Mouse (Mus musculus) lung, embryonic 14.5 days (tissue): ENCODE results near the gene Zfp827. TPM values are rescaled to one million over a fixed set of nuclear protein-coding genes. Genes with fewer than 3 reads are reported as not detected.

ENCODE experiments used
- ATAC-seq: fragments of 200-750 bp; cut with Nextera tagmentation; 2 replicates; pipeline ENCODE4 v1.8.0; 2017; ENCODE audit warnings: mild to moderate bottlenecking, moderate TSS enrichment, moderate library complexity; ENCODE audit not compliant: insufficient read depth
- DNase-seq: peaks from one replicate; pipeline ENCODE4 v3.0.0-alpha.2; 2015
- H3K27ac ChIP-seq: fragments of 300-500 bp; sonication (generic); 2 replicates; pipeline ENCODE4 v1.5.1; 2014; ENCODE audit warnings: low read depth, mild to moderate bottlenecking, moderate library complexity
- H3K27me3 ChIP-seq: fragments of 300-500 bp; sonication (generic); 2 replicates; pipeline ENCODE4 v1.6.1; 2014; ENCODE audit warnings: low read length, control low read depth; ENCODE audit not compliant: insufficient read depth
- H3K36me3 ChIP-seq: fragments of 300-500 bp; sonication (generic); 2 replicates; pipeline ENCODE4 v1.6.1; 2014; ENCODE audit warnings: control low read depth; ENCODE audit not compliant: insufficient read depth
- H3K4me1 ChIP-seq: fragments of 300-500 bp; sonication (generic); 2 replicates; pipeline ENCODE4 v1.6.1; 2014; ENCODE audit warnings: antibody characterized with exemption, control low read depth; ENCODE audit not compliant: insufficient read depth
- H3K4me2 ChIP-seq: fragments of 300-500 bp; sonication (generic); 2 replicates; pipeline ENCODE4 v1.6.1; 2014; ENCODE audit warnings: mild to moderate bottlenecking
- H3K4me3 ChIP-seq: fragments of 300-500 bp; sonication (generic); 2 replicates; pipeline ENCODE4 v1.5.1; 2014; ENCODE audit warnings: low read depth, low read length
- H3K9ac ChIP-seq: fragments of 300-500 bp; sonication (generic); 2 replicates; pipeline ENCODE4 v1.6.1; 2014
- H3K9me3 ChIP-seq: fragments of 300-500 bp; sonication (generic); 2 replicates; pipeline ENCODE4 v1.6.1; 2016; ENCODE audit warnings: low read depth, low read length, control low read depth
- CTCF ChIP-seq: IDR thresholded peaks from 2 replicates; pipeline ENCODE4 v1.5.1; 2016; ENCODE audit warnings: antibody characterized with exemption, low read depth
- WGBS: fragments of 180-500 bp; shearing (Covaris S2); extraction: QIAGEN DNeasy Blood & Tissue Kit; methylation state at CpG from one replicate; pipeline ENCODE4 v1.1.7; 2014; 5-methylcytosine and 5-hydroxymethylcytosine counted together
- polyA plus RNA-seq: library from polyadenylated mRNA; unstranded; fragments of >200 nt; fragmentation: Nextera tagmentation; extraction: Ambion mirVana; gene quantifications from 2 replicates; pipeline ENCODE4 v1.2.1, GENCODE M21; 2014

Gene Zfp827
- polyA plus RNA-seq, 1 experiment from 2014 or later, result 9.5 TPM

GRCm38 (mm10) chr8:79148799-79149198 lies 120.6 kb downstream of the Zfp827 start:
- Histone ChIP-seq H3K27me3 (no peaks in the 10 kb centered on the region), H3K4me2 (no peak overlapping the region), H3K9me3 (no peaks in the 10 kb centered on the region), H3K36me3 (peaks cover 19% of the 10 kb centered on the region), H3K27ac (no peak overlapping the region), H3K9ac (no peak overlapping the region), H3K4me1 (no peaks in the 10 kb centered on the region), H3K4me3 (no peak overlapping the region)
- no peak for TF ChIP-seq CTCF
- no peak for ATAC-seq
- 82% methylated on average over 10 of the region's 10 CpGs for WGBS
- DNase-seq, result no peak

GRCm38 (mm10) chr8:79149880-79150279 lies 121.6 kb downstream of the Zfp827 start:
- Histone ChIP-seq H3K9me3 (no peaks in the 10 kb centered on the region), H3K36me3 (peaks cover 23% of the 10 kb centered on the region), H3K27ac (no peak overlapping the region), H3K4me1 (no peaks in the 10 kb centered on the region), H3K4me2 (no peak overlapping the region), H3K9ac (no peak overlapping the region), H3K27me3 (no peaks in the 10 kb centered on the region), H3K4me3 (no peak overlapping the region)
- ATAC-seq (no peak), DNase-seq (no peak)
- WGBS, result 91% methylated on average over 10 of the region's 10 CpGs
- TF ChIP-seq CTCF, result no peak

GRCm38 (mm10) chr8:79150544-79151192 lies 122.4 kb downstream of the Zfp827 start:
- WGBS, result 72% methylated on average over 11 of the region's 11 CpGs
- H3K4me1 ChIP-seq, result no peaks in the 10 kb centered on the region
- H3K27ac ChIP-seq, result no peak overlapping the region
- no peak overlapping the region for H3K9ac ChIP-seq
- H3K4me3 ChIP-seq, result no peak overlapping the region
- DNase-seq (no peak), ATAC-seq (no peak)
- H3K27me3 ChIP-seq, result no peaks in the 10 kb centered on the region
- no peak for TF ChIP-seq CTCF
- H3K9me3 ChIP-seq, result no peaks in the 10 kb centered on the region
- H3K4me2 ChIP-seq, result no peak overlapping the region
- H3K36me3 ChIP-seq, result peaks cover 17% of the 10 kb centered on the region; the same call in 1 of the 2 replicates

DNA sequence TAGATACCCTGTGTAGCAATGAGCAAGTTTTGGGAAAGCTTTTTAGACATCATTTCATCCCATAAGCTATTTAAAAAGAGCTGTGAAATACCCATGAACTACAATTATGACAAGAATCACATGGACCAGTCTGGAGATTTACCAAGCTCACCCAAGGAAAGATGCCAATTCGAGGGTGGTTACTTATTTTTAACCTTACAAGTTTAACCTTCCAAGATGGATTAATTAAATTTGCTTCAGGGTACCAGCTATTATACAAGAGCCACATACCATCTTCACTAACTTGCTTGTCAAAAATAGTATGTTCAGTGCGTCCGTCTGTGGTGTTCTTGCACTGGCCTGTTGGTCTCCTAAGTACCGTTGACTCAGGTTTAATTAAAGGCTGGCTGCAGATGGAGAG lies 123.4 kb downstream of the Zfp827 start:
- no peak overlapping the region for H3K9ac ChIP-seq
- H3K4me2 ChIP-seq, result no peak overlapping the region
- DNase-seq (no peak), ATAC-seq (no peak)
- WGBS, result 91% methylated on average over 4 of the region's 4 CpGs
- no peaks in the 10 kb centered on the region for H3K9me3 ChIP-seq
- no peaks in the 10 kb centered on the region for H3K27me3 ChIP-seq
- H3K4me1 ChIP-seq, result no peaks in the 10 kb centered on the region
- no peak overlapping the region for H3K4me3 ChIP-seq
- no peak for TF ChIP-seq CTCF
- peaks cover 16% of the 10 kb centered on the region; the same call in 1 of the 2 replicates for H3K36me3 ChIP-seq
- no peak overlapping the region for H3K27ac ChIP-seq

- H3K9me3 ChIP-seq, result no peaks in the 10 kb centered on the region
Observed at GRCm38 (mm10) chr8:79153201-79153600, 125.0 kb downstream of the Zfp827 start.

DNA sequence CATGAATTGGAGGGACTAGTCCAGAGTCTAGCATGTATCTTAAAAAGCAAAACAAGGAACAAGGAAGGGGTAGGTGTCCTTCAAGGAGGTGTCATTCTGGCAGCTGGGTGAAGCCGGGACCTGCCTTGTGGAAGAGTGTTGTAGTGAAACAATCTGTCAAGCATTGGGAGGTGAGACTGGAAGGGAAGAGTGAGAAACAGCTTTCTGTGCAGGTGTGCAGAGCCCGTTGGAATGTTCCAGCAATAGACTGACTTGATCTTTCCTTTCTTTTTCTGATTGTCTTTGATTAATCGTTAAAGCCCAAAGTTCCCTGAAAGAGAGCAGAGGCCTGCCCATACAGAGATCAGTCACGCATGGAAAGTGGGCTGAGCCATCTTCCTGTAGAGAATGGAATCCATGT lies 125.4 kb downstream of the Zfp827 start:
- WGBS, result 90% methylated on average over 4 of the region's 4 CpGs
- Histone ChIP-seq H3K9me3 (no peaks in the 10 kb centered on the region), H3K9ac (no peak overlapping the region), H3K4me3 (no peak overlapping the region), H3K27ac (no peak overlapping the region), H3K27me3 (no peaks in the 10 kb centered on the region), H3K4me2 (no peak overlapping the region), H3K4me1 (no peaks in the 10 kb centered on the region), H3K36me3 (peaks cover 20% of the 10 kb centered on the region; the same call in 1 of the 2 replicates)
- DNase-seq, result no peak
- no peak for ATAC-seq
- no peak for TF ChIP-seq CTCF

More at GRCm38 (mm10) chr8:79153201-79153600, 125.0 kb downstream of the Zfp827 start:
- no peak for DNase-seq
- H3K4me3 ChIP-seq, result no peak overlapping the region
- 93% methylated on average over 1 of the region's 1 CpGs for WGBS
- peaks cover 20% of the 10 kb centered on the region; the same call in 1 of the 2 replicates for H3K36me3 ChIP-seq
- H3K9ac ChIP-seq, result no peak overlapping the region
- no peak for TF ChIP-seq CTCF
- no peaks in the 10 kb centered on the region for H3K27me3 ChIP-seq
- ATAC-seq, result no peak
- no peak overlapping the region for H3K4me2 ChIP-seq
- no peak overlapping the region for H3K27ac ChIP-seq
- no peaks in the 10 kb centered on the region for H3K4me1 ChIP-seq

- Histone ChIP-seq H3K4me1 (peaks cover 3% of the 10 kb centered on the region; the same call in 1 of the 2 replicates), H3K9me3 (no peaks in the 10 kb centered on the region), H3K4me2 (no peak overlapping the region), H3K4me3 (no peak overlapping the region), H3K27ac (no peak overlapping the region), H3K9ac (no peak overlapping the region), H3K27me3 (no peaks in the 10 kb centered on the region), H3K36me3 (peaks cover 18% of the 10 kb centered on the region; the same call in 1 of the 2 replicates)
- no peak for TF ChIP-seq CTCF
- WGBS, result 88% methylated on average over 10 of the region's 10 CpGs
- DNase-seq, result no peak
- no peak for ATAC-seq
Observed at GRCm38 (mm10) chr8:79155556-79156161, 127.4 kb downstream of the Zfp827 start.
